Mouse (Mus musculus) gastrocnemius, adult 8-10 months (tissue): ENCODE data around the gene Mrps23. TPM values are rescaled to one million over a fixed set of nuclear protein-coding genes. Genes with fewer than 3 reads are reported as not detected.

ENCODE experiments used
- DNase-seq, 2 experiments: peaks; one replicate each; pipeline ENCODE4 v3.0.0; 2022; ENCODE audit warnings: low spot score in 2 of 2
- total RNA-seq, 4 experiments: library from RNA; stranded (reverse); gene quantifications; 2 replicates each; pipeline ENCODE4 v1.2.4; 2022

Mrps23 gene
- 100 to 1,000 TPM; 119 to 149 (median 140) TPM for total RNA-seq

GRCm38 (mm10) chr11:88203712-88204532 lies at the start of gene Mrps23:
Gene Mrps23 (plus strand): TSS chr11:88204388.
- peak; percentile 85 to 92 for DNase-seq

- no peak for DNase-seq
These were observed 49.7 kb upstream of the Mrps23 start for GRCm38 (mm10) chr11:88154500-88154899.

- peak; percentile 88 to 96 for DNase-seq
These were observed 48.7 kb upstream of the Mrps23 start for GRCm38 (mm10) chr11:88155451-88155850.

GRCm38 (mm10) chr11:88155998-88156397 lies 48.2 kb upstream of the Mrps23 start:
- peak in 1 of 2 experiments; percentile 65 for DNase-seq

- DNase-seq, result peak in 1 of 2 experiments; percentile 53
These were observed 47.8 kb upstream of the Mrps23 start for GRCm38 (mm10) chr11:88156403-88156802.

GRCm38 (mm10) chr11:88158842-88159246 lies 45.3 kb upstream of the Mrps23 start:
- DNase-seq, result peak in 1 of 2 experiments; percentile 78

GRCm38 (mm10) chr11:88159389-88159788 lies 44.8 kb upstream of the Mrps23 start:
- peak in 1 of 2 experiments; percentile 75 for DNase-seq

- peak in 1 of 2 experiments; percentile 65 for DNase-seq
These were observed 43.9 kb upstream of the Mrps23 start for GRCm38 (mm10) chr11:88160316-88160715.

- peak in 1 of 2 experiments; percentile 82 for DNase-seq
These were observed 43.1 kb upstream of the Mrps23 start for GRCm38 (mm10) chr11:88161051-88161581.

- DNase-seq, result peak; percentile 92 to 94
These were observed 42.4 kb upstream of the Mrps23 start for GRCm38 (mm10) chr11:88161651-88162362.

GRCm38 (mm10) chr11:88162740-88163139 lies 41.4 kb upstream of the Mrps23 start:
- no peak for DNase-seq

GRCm38 (mm10) chr11:88164213-88164723 lies 39.9 kb upstream of the Mrps23 start:
- DNase-seq, result no peak

- DNase-seq, result peak; percentile 90 to 94
These were observed 39.3 kb upstream of the Mrps23 start for GRCm38 (mm10) chr11:88164801-88165377.

GRCm38 (mm10) chr11:88165683-88166364 lies 38.4 kb upstream of the Mrps23 start:
- DNase-seq, result peak in 1 of 2 experiments; percentile 41

GRCm38 (mm10) chr11:88166471-88166870 lies 37.7 kb upstream of the Mrps23 start:
- no peak for DNase-seq

- no peak for DNase-seq
These were observed 35.6 kb upstream of the Mrps23 start for GRCm38 (mm10) chr11:88168611-88169010.

GRCm38 (mm10) chr11:88169531-88170040 lies 34.6 kb upstream of the Mrps23 start:
- DNase-seq, result no peak

- DNase-seq, result no peak
These were observed 33.6 kb upstream of the Mrps23 start for GRCm38 (mm10) chr11:88170606-88171005.

- no peak for DNase-seq
These were observed 32.2 kb upstream of the Mrps23 start for GRCm38 (mm10) chr11:88171876-88172442.
